10 mouse cellular contexts compared by ENCODE assay signal in the genomic region with DNA sequence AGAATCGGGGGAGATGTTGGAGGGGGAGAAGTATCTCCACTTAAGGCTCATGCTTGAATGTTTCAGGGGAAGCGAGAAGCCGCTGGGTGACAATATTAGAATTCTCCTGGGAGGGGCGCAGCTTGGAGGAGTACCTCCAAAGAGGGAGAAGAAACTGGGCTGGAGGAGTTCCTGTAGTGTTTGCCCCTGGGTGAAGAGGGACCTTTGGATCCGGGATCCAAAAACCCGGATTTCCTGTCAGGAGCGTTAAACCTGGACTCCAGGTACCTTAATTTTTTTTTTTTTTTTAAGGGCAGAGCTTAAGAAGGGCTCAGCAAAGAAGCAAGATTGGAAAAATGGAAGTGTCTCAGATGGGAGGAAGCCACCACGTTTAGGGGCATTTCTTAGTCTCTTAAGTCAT. TPM values are rescaled to one million over a fixed set of nuclear protein-coding genes. Genes with fewer than 3 reads are reported as not detected.
DNase-seq lines count a peak whose midpoint lies in the region; ATAC-seq and TF ChIP-seq lines count a peak whose summit lies in the region.
"Had no signal": no experiment of that assay in that cellular context is flagged by ENCODE, and none has a peak within 500 bp of the region (broad histone marks: within the 10 kb centered on the region; RNA-seq: fewer than 3 reads in every experiment).

No protein-coding gene starts in this region.

- TF ChIP-seq POLR2A in cortical plate, adult 2 months (IDR thresholded peaks at IDR 0.05; ENCODE audit: extremely low read depth, insufficient read depth, low read length), result no peak
- TF ChIP-seq POLR2A in limb, embryonic 14.5 days (IDR thresholded peaks at IDR 0.05; ENCODE audit: borderline replicate concordance, extremely low read depth, insufficient read depth, insufficient read length), result no peak

- H3K9me3 ChIP-seq in heart, embryonic 14.5 days (ENCODE audit: control insufficient read depth, low read length), result no peaks in the 10 kb centered on the region
- no peaks in the 10 kb centered on the region for H3K9me3 ChIP-seq in limb, embryonic 14.5 days (ENCODE audit: control insufficient read depth, low read length)

- TF ChIP-seq CTCF in cortical plate, adult 2 months (IDR thresholded peaks at IDR 0.05; ENCODE audit: extremely low read depth, insufficient read depth, low read length), result no peak

- H3K9ac ChIP-seq in heart, embryonic 14.5 days (ENCODE audit: low read length), result peak overlapping the region; percentile 78
- no peak overlapping the region for H3K9ac ChIP-seq in limb, embryonic 14.5 days (ENCODE audit: low read depth, low read length, severe bottlenecking)

- intact Hi-C loops in heart, postnatal 10 days (cut with DNase I), result loop anchor here (5.0 kb wide), 2 partner anchors 160 to 170 kb away; no protein-coding TSS in a partner anchor

- peaks cover 13 to 55% of the 10 kb centered on the region in 2 experiments; a peak in 3 of 4 replicates for H3K4me1 ChIP-seq in heart, embryonic 14.5 days (ENCODE audit: control insufficient read depth in 2 of 2, insufficient read depth in 2 of 2, low read length in 2 of 2)
- H3K4me1 ChIP-seq in cortical plate, adult 2 months (ENCODE audit: control insufficient read depth, insufficient read depth, low read length), result peaks cover 4% of the 10 kb centered on the region
- peaks cover 46% of the 10 kb centered on the region for H3K4me1 ChIP-seq in limb, embryonic 14.5 days (ENCODE audit: control insufficient read depth, insufficient read depth, low read length)

- H3K4me2 ChIP-seq in heart, embryonic 14.5 days (ENCODE audit: low read length), result peak overlapping the region; percentile 86
- peak overlapping the region; percentile 94 for H3K4me2 ChIP-seq in limb, embryonic 14.5 days (replicated peaks; ENCODE audit: low read depth, low read length, severe bottlenecking)

- ATAC-seq in heart, embryonic 14.5 days (ENCODE audit: insufficient number of reproducible peaks, insufficient read depth, low FRiP score, low read depth), result no peak
- ATAC-seq in limb, embryonic 14.5 days (ENCODE audit: low FRiP score, low read depth), result no peak

- H3K27me3 ChIP-seq in heart, embryonic 14.5 days (ENCODE audit: control insufficient read depth, insufficient read depth, low read length), result peaks cover 93% of the 10 kb centered on the region
- peaks cover 68% of the 10 kb centered on the region for H3K27me3 ChIP-seq in limb, embryonic 14.5 days (ENCODE audit: control insufficient read depth, insufficient read depth, low read length)

- 6% methylated on average over 8 of the region's 8 CpGs for WGBS in heart, embryonic 14.5 days
- WGBS in limb, embryonic 14.5 days, result 5% methylated on average over 8 of the region's 8 CpGs

- H3K27ac ChIP-seq in heart, embryonic 14.5 days (replicated peaks in 1 of 2; ENCODE audit: control insufficient read depth in 1 of 2, insufficient read depth in 1 of 2, low read depth in 2 of 2, low read length in 2 of 2), result peak overlapping the region; percentile 61 to 82
- peak overlapping the region; percentile 27; the same call in 1 of the 2 replicates for H3K27ac ChIP-seq in cortical plate, adult 2 months (ENCODE audit: insufficient read depth, low read length)
- no peak overlapping the region; the same call in 1 of the 2 replicates for H3K27ac ChIP-seq in limb, embryonic 14.5 days (replicated peaks; ENCODE audit: low read depth, low read length)

- H3K36me3 ChIP-seq in heart, embryonic 14.5 days (ENCODE audit: control insufficient read depth, insufficient read depth, low read length), result peaks cover 14% of the 10 kb centered on the region; the same call in 1 of the 2 replicates
- H3K36me3 ChIP-seq in limb, embryonic 14.5 days (ENCODE audit: control insufficient read depth, insufficient read depth, low read length), result peaks cover 5% of the 10 kb centered on the region; the same call in 1 of the 2 replicates

- H3K4me3 ChIP-seq in heart, embryonic 14.5 days (ENCODE audit: control insufficient read depth in 1 of 2, insufficient read depth in 1 of 2, low read depth in 1 of 2, low read length in 2 of 2), result peak overlapping the region; percentile 62 to 71
- H3K4me3 ChIP-seq in cortical plate, adult 2 months (ENCODE audit: insufficient read depth, low read length), result peak overlapping the region; percentile 34
- peak overlapping the region; percentile 50 for H3K4me3 ChIP-seq in limb, embryonic 14.5 days (replicated peaks; ENCODE audit: low read length)

- DNase-seq in heart, postnatal 10 days, result no peak
- DNase-seq in A20 (ENCODE audit: low read depth, low spot score), result peak; percentile 69
- DNase-seq in limb, embryonic 14.5 days (ENCODE audit: low spot score), result no peak
- no peak for DNase-seq in urinary bladder, adult 2 months (ENCODE audit: low spot score)
- no peak for DNase-seq in testis, postnatal 14 days (ENCODE audit: low spot score)
- DNase-seq in gastrocnemius, postnatal 4 days (ENCODE audit: low spot score in 2 of 2), result no peak

RNA-seq across cellular contexts. Expression of gene Ltbp4, which starts 5.6 kb away (rescaled TPM):
- polyA plus RNA-seq in heart, embryonic 14.5 days (2014; fragmentation: Nextera tagmentation; extraction: Ambion mirVana), result 47.7 and 55.1 TPM in 2 replicates
- 100 to 1,000 TPM; 387 to 393 TPM for total RNA-seq in heart, postnatal 10 days (2021)
- 54.5 and 62.3 TPM in 2 replicates for polyA plus RNA-seq in cortical plate, adult 2 months (2012; rRNA removed)
- polyA plus RNA-seq in limb, embryonic 14.5 days (2012; rRNA removed), result 86.0 and 107 TPM in 2 replicates
- polyA plus RNA-seq in limb, embryonic 14.5 days (2014; fragmentation: Nextera tagmentation; extraction: Ambion mirVana), result 54.3 and 57.1 TPM in 2 replicates
- polyA plus RNA-seq in urinary bladder, adult 2 months (2012; rRNA removed), result 176 and 335 TPM in 2 replicates
- total RNA-seq in gastrocnemius, postnatal 4 days (2021), result 100 to 1,000 TPM; 152 to 169 TPM

RNA-seq across cellular contexts. Expression of gene Shkbp1, which starts 24.0 kb away (rescaled TPM):
- 18.3 and 22.0 TPM in 2 replicates for polyA plus RNA-seq in heart, embryonic 14.5 days (2014; fragmentation: Nextera tagmentation; extraction: Ambion mirVana)
- 10 to 100 TPM; 13.8 to 17.5 TPM for total RNA-seq in heart, postnatal 10 days (2021)
- 64.2 and 73.8 TPM in 2 replicates for polyA plus RNA-seq in cortical plate, adult 2 months (2012; rRNA removed)
- polyA plus RNA-seq in limb, embryonic 14.5 days (2012; rRNA removed), result 58.7 and 80.6 TPM in 2 replicates
- polyA plus RNA-seq in limb, embryonic 14.5 days (2014; fragmentation: Nextera tagmentation; extraction: Ambion mirVana), result 30.5 and 35.5 TPM in 2 replicates
- 39.4 and 46.5 TPM in 2 replicates for polyA plus RNA-seq in urinary bladder, adult 2 months (2012; rRNA removed)
- 10 to 100 TPM; 11.0 to 11.5 TPM for total RNA-seq in gastrocnemius, postnatal 4 days (2021)

RNA-seq across cellular contexts. Expression of gene Gm20479, which starts 25.4 kb away (rescaled TPM):
- polyA plus RNA-seq in heart, embryonic 14.5 days (2014; fragmentation: Nextera tagmentation; extraction: Ambion mirVana), result not detected in 2 replicates
- total RNA-seq in heart, postnatal 10 days (2021), result under 1 TPM in 1 of 2 experiments, not detected in 1; 0.99 TPM
- polyA plus RNA-seq in cortical plate, adult 2 months (2012; rRNA removed), result 0.75 TPM in 1 of 2 replicates, not detected in the other
- 0.32 TPM in 1 of 2 replicates, not detected in the other for polyA plus RNA-seq in limb, embryonic 14.5 days (2012; rRNA removed)
- not detected in 2 replicates for polyA plus RNA-seq in limb, embryonic 14.5 days (2014; fragmentation: Nextera tagmentation; extraction: Ambion mirVana)
- polyA plus RNA-seq in urinary bladder, adult 2 months (2012; rRNA removed), result 0.43 and 0.67 TPM in 2 replicates
- total RNA-seq in gastrocnemius, postnatal 4 days (2021), result not detected
- total RNA-seq: layer of hippocampus, adult 8-10 months had no signal
- polyA plus RNA-seq: embryonic facial prominence, embryonic 11.5 days had no signal
